Mouse (Mus musculus): Measurements from ENCODE around the gene Adam19. TPM values are rescaled to one million over a fixed set of nuclear protein-coding genes. Genes with fewer than 3 reads are reported as not detected.

Adam19 gene
- polyA plus RNA-seq, 1 experiment from 2014 or later = 4.5 TPM

- Histone ChIP-seq H3K4me1 (ENCODE audit: control insufficient read depth, insufficient read depth, low read length) (peaks cover 10% of the 10 kb centered on the region; the same call in 1 of the 2 replicates), H3K4me2 (ENCODE audit: low read length) (no peak overlapping the region), H3K9ac (ENCODE audit: low read length) (no peak overlapping the region), H3K36me3 (ENCODE audit: control insufficient read depth, insufficient read depth, low read length) (no peaks in the 10 kb centered on the region), H3K9me3 (replicated peaks; ENCODE audit: control insufficient read depth, low read length) (no peaks in the 10 kb centered on the region), H3K27ac (ENCODE audit: low read depth, low read length) (no peak overlapping the region), H3K4me3 (ENCODE audit: low read depth, low read length) (no peak overlapping the region), H3K27me3 (replicated peaks; ENCODE audit: control insufficient read depth, insufficient read depth, low read length) (no peaks in the 10 kb centered on the region)
- DNase-seq (ENCODE audit: low spot score) (no peak), ATAC-seq (no peak)
- 28% methylated on average over 12 of the region's 12 CpGs for WGBS
Measured at GRCm38 (mm10) chr11:46068756-46069407, 13.1 kb downstream of the Adam19 start.

GRCm38 (mm10) chr11:46069408-46070003 lies 13.7 kb downstream of the Adam19 start:
- peaks cover 10% of the 10 kb centered on the region; the same call in 1 of the 2 replicates for H3K4me1 ChIP-seq (ENCODE audit: control insufficient read depth, insufficient read depth, low read length)
- H3K9ac ChIP-seq (ENCODE audit: low read length) = no peak overlapping the region
- ATAC-seq (no peak), DNase-seq (ENCODE audit: low spot score) (no peak)
- H3K4me3 ChIP-seq (ENCODE audit: low read depth, low read length) = no peak overlapping the region
- no peaks in the 10 kb centered on the region for H3K27me3 ChIP-seq (replicated peaks; ENCODE audit: control insufficient read depth, insufficient read depth, low read length)
- H3K9me3 ChIP-seq (replicated peaks; ENCODE audit: control insufficient read depth, low read length) = no peaks in the 10 kb centered on the region
- no peak overlapping the region for H3K4me2 ChIP-seq (ENCODE audit: low read length)
- H3K36me3 ChIP-seq (ENCODE audit: control insufficient read depth, insufficient read depth, low read length) = no peaks in the 10 kb centered on the region
- H3K27ac ChIP-seq (ENCODE audit: low read depth, low read length) = no peak overlapping the region
- 37% methylated on average over 17 of the region's 17 CpGs for WGBS

- ATAC-seq (no peak), DNase-seq (ENCODE audit: low spot score) (no peak)
- no peaks in the 10 kb centered on the region for H3K36me3 ChIP-seq (ENCODE audit: control insufficient read depth, insufficient read depth, low read length)
- H3K4me1 ChIP-seq (ENCODE audit: control insufficient read depth, insufficient read depth, low read length) = peaks cover 7% of the 10 kb centered on the region; the same call in 1 of the 2 replicates
- no peaks in the 10 kb centered on the region for H3K27me3 ChIP-seq (replicated peaks; ENCODE audit: control insufficient read depth, insufficient read depth, low read length)
- no peak overlapping the region for H3K9ac ChIP-seq (ENCODE audit: low read length)
- H3K27ac ChIP-seq (ENCODE audit: low read depth, low read length) = no peak overlapping the region
- H3K9me3 ChIP-seq (replicated peaks; ENCODE audit: control insufficient read depth, low read length) = no peaks in the 10 kb centered on the region
- H3K4me2 ChIP-seq (ENCODE audit: low read length) = no peak overlapping the region
- 77% methylated on average over 4 of the region's 4 CpGs for WGBS
- H3K4me3 ChIP-seq (ENCODE audit: low read depth, low read length) = no peak overlapping the region
Measured at GRCm38 (mm10) chr11:46070161-46070560, 14.4 kb downstream of the Adam19 start.

DNA sequence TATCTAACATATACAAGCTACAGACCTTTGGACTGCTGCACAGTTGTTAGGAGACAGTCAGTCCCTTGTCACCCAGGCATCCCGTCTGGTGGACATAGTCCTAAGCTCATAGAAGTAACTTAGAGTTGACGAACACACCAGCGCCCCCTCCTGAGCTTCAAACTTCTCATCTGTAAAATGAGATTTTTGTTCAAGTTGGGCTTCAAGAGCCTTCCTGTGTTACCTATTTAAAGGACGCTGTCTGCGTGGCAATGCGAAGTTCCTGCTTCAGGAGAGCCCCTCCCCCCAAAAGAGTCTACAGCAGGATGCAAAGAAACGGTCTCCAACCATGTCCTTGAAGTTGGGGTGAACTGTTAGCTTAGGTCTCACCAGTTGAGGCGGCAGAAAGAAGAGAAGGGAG lies 15.0 kb downstream of the Adam19 start:
- Histone ChIP-seq H3K27ac (ENCODE audit: low read depth, low read length) (no peak overlapping the region), H3K4me2 (ENCODE audit: low read length) (no peak overlapping the region), H3K4me1 (ENCODE audit: control insufficient read depth, insufficient read depth, low read length) (0 out of 2 replicates have a peak, but pooled peaks cover 3% of the 10 kb centered on the region), H3K9me3 (replicated peaks; ENCODE audit: control insufficient read depth, low read length) (no peaks in the 10 kb centered on the region), H3K4me3 (ENCODE audit: low read depth, low read length) (no peak overlapping the region), H3K9ac (ENCODE audit: low read length) (no peak overlapping the region), H3K27me3 (replicated peaks; ENCODE audit: control insufficient read depth, insufficient read depth, low read length) (no peaks in the 10 kb centered on the region), H3K36me3 (ENCODE audit: control insufficient read depth, insufficient read depth, low read length) (no peaks in the 10 kb centered on the region)
- ATAC-seq = no peak
- 75% methylated on average over 8 of the region's 8 CpGs for WGBS
- no peak for DNase-seq (ENCODE audit: low spot score)

GRCm38 (mm10) chr11:46072466-46073060 lies 16.8 kb downstream of the Adam19 start:
- no peak overlapping the region for H3K9ac ChIP-seq (ENCODE audit: low read length)
- no peak for DNase-seq (ENCODE audit: low spot score)
- no peaks in the 10 kb centered on the region for H3K9me3 ChIP-seq (replicated peaks; ENCODE audit: control insufficient read depth, low read length)
- no peaks in the 10 kb centered on the region for H3K36me3 ChIP-seq (ENCODE audit: control insufficient read depth, insufficient read depth, low read length)
- ATAC-seq = no peak
- no peak overlapping the region for H3K4me3 ChIP-seq (ENCODE audit: low read depth, low read length)
- no peaks in the 10 kb centered on the region for H3K4me1 ChIP-seq (ENCODE audit: control insufficient read depth, insufficient read depth, low read length)
- no peak overlapping the region for H3K27ac ChIP-seq (ENCODE audit: low read depth, low read length)
- WGBS = 75% methylated on average over 8 of the region's 8 CpGs
- no peaks in the 10 kb centered on the region for H3K27me3 ChIP-seq (replicated peaks; ENCODE audit: control insufficient read depth, insufficient read depth, low read length)
- H3K4me2 ChIP-seq (ENCODE audit: low read length) = no peak overlapping the region

DNA sequence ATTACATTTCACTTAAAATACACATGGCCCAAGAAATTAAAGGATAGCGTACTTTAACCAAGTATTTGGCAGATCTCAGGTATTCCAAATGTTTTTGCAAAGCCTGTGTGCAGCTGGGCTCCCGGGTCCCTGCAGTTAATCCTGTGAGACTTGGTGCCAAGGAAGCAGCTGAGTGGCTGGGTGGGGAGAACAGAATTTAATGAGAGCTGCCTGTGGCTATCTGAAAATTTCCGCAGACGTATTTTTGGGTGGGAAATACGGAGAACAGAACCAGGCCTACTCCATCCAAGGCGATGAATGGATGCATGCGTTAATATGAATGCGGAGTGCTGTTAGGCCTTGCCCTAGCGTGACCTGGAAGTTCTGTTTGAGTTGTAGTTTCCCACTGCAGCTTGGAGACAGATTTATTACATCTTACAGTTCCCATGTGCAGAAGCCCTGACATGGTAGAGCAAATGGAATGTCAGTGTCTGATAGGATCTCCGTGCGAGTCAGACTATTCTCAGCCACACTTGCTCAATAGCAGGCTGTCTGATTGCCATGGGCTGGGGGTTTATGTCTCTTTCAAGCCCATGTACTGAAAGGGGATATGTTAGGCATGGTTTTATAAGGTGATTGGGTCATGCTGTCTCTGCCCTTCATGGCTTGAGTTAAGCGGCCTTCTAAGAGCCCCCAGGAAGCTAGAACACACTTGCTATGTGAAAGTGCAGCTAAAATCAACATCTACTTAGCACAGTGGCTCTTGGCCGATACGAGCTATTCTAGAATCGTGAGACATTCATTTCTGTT lies 17.5 kb downstream of the Adam19 start:
- H3K27me3 ChIP-seq (replicated peaks; ENCODE audit: control insufficient read depth, insufficient read depth, low read length) = no peaks in the 10 kb centered on the region
- no peak overlapping the region for H3K9ac ChIP-seq (ENCODE audit: low read length)
- DNase-seq (ENCODE audit: low spot score) (no peak), ATAC-seq (no peak)
- 82% methylated on average over 15 of the region's 15 CpGs for WGBS
- H3K4me2 ChIP-seq (ENCODE audit: low read length) = no peak overlapping the region
- H3K27ac ChIP-seq (ENCODE audit: low read depth, low read length) = no peak overlapping the region
- H3K4me1 ChIP-seq (ENCODE audit: control insufficient read depth, insufficient read depth, low read length) = no peaks in the 10 kb centered on the region
- no peaks in the 10 kb centered on the region for H3K9me3 ChIP-seq (replicated peaks; ENCODE audit: control insufficient read depth, low read length)
- H3K4me3 ChIP-seq (ENCODE audit: low read depth, low read length) = no peak overlapping the region
- H3K36me3 ChIP-seq (ENCODE audit: control insufficient read depth, insufficient read depth, low read length) = no peaks in the 10 kb centered on the region

DNA sequence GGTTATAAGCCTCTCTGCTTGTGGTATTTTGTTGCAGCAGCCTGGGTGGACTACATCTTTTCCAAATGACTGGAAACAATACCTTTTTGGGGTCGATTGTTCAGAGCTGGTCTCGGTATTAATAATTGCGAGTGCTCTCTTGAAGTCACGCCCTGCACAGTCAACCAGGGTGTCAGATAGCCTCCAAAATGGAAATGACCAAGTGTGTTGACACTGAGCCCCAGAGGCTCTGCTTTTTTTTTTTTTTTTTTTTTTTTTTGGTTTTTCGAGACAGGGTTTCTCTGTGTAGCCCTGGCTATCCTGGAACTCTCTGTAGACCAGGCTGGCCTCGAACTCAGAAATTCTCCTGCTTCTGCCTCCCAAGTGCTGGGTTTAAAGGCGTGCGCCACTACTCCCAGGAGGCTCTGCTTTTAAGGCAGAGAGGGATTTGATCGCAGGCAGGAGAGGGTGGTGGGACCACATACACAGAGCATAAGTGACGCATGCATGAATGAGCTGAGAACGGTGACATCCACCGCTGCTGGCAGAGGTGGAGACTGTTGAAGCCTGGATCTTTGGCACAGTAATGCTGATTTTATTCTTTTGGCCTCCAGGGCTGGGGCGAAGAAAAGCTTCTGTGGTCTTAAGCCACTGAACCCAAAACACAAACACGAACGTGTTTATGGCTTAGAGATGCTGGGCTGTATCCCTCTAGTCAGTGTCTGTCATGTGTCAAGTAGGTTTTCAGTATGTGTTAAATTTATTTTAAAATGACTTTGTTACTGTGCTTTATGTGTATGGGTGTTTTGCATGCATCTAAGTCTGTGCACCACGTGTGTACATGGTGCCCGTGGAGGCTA lies 18.3 kb downstream of the Adam19 start:
- Histone ChIP-seq H3K4me3 (ENCODE audit: low read depth, low read length) (no peak overlapping the region), H3K27ac (ENCODE audit: low read depth, low read length) (no peak overlapping the region), H3K4me2 (ENCODE audit: low read length) (no peak overlapping the region), H3K4me1 (ENCODE audit: control insufficient read depth, insufficient read depth, low read length) (no peaks in the 10 kb centered on the region), H3K36me3 (ENCODE audit: control insufficient read depth, insufficient read depth, low read length) (no peaks in the 10 kb centered on the region), H3K27me3 (replicated peaks; ENCODE audit: control insufficient read depth, insufficient read depth, low read length) (no peaks in the 10 kb centered on the region), H3K9ac (ENCODE audit: low read length) (no peak overlapping the region), H3K9me3 (replicated peaks; ENCODE audit: control insufficient read depth, low read length) (no peaks in the 10 kb centered on the region)
- ATAC-seq = no peak
- 81% methylated on average over 17 of the region's 17 CpGs for WGBS
- DNase-seq (ENCODE audit: low spot score) = no peak

DNA sequence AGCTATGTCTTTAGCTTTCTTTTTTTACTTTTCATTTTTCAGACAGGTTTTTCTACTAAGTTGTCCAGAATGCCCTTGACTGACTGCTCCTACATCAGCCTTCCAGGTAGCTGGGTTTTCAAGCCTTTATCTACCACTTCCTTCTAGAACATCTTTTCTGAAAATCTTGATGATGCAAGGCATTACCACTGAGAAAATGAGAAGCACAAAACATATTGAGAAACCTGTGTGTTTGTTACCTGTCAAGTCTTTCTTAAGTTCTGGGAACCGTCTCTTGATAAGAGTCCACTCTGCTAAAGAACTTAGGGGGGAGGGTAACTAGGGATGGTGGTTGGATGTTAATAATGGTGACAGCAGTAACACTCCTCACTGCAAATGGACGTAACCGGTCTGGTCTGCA lies 19.7 kb downstream of the Adam19 start:
- no peak overlapping the region for H3K4me2 ChIP-seq (ENCODE audit: low read length)
- no peak overlapping the region for H3K27ac ChIP-seq (ENCODE audit: low read depth, low read length)
- no peaks in the 10 kb centered on the region for H3K9me3 ChIP-seq (replicated peaks; ENCODE audit: control insufficient read depth, low read length)
- no peaks in the 10 kb centered on the region for H3K36me3 ChIP-seq (ENCODE audit: control insufficient read depth, insufficient read depth, low read length)
- H3K27me3 ChIP-seq (replicated peaks; ENCODE audit: control insufficient read depth, insufficient read depth, low read length) = no peaks in the 10 kb centered on the region
- no peak for ATAC-seq
- H3K4me3 ChIP-seq (ENCODE audit: low read depth, low read length) = no peak overlapping the region
- WGBS = 94% methylated on average over 3 of the region's 3 CpGs
- no peaks in the 10 kb centered on the region for H3K4me1 ChIP-seq (ENCODE audit: control insufficient read depth, insufficient read depth, low read length)
- no peak overlapping the region for H3K9ac ChIP-seq (ENCODE audit: low read length)
- DNase-seq (ENCODE audit: low spot score) = no peak
